Mouse (Mus musculus): ENCODE data around the gene Gm10778. TPM values are rescaled to one million over a fixed set of nuclear protein-coding genes. Genes with fewer than 3 reads are reported as not detected.

Gm10778 gene
- polyA plus RNA-seq, 1 experiment from 2014 or later: 3.8 TPM

GRCm38 (mm10) chr10:81641978-81642647, 6.7 kb upstream of the Gm10778 start:
- ATAC-seq (ENCODE audit: insufficient read depth, low FRiP score): no peak
- Histone ChIP-seq H3K27ac (ENCODE audit: low read length) (peak overlapping the region; percentile 98), H3K4me3 (replicated peaks; ENCODE audit: low read length) (peak overlapping the region; percentile 84), H3K9ac (ENCODE audit: low read length) (peak overlapping the region; percentile 98), H3K4me1 (ENCODE audit: control insufficient read depth, insufficient read depth, low read length) (peaks cover 17% of the 10 kb centered on the region), H3K4me2 (ENCODE audit: low read depth, low read length) (peak overlapping the region; percentile 91), H3K36me3 (ENCODE audit: control insufficient read depth, insufficient read depth, low read length) (no peaks in the 10 kb centered on the region), H3K9me3 (replicated peaks; ENCODE audit: control insufficient read depth, low read length) (no peaks in the 10 kb centered on the region), H3K27me3 (ENCODE audit: control insufficient read depth, insufficient read depth, low read length) (no peaks in the 10 kb centered on the region)
- 77% methylated on average over 8 of the region's 8 CpGs for WGBS

DNA sequence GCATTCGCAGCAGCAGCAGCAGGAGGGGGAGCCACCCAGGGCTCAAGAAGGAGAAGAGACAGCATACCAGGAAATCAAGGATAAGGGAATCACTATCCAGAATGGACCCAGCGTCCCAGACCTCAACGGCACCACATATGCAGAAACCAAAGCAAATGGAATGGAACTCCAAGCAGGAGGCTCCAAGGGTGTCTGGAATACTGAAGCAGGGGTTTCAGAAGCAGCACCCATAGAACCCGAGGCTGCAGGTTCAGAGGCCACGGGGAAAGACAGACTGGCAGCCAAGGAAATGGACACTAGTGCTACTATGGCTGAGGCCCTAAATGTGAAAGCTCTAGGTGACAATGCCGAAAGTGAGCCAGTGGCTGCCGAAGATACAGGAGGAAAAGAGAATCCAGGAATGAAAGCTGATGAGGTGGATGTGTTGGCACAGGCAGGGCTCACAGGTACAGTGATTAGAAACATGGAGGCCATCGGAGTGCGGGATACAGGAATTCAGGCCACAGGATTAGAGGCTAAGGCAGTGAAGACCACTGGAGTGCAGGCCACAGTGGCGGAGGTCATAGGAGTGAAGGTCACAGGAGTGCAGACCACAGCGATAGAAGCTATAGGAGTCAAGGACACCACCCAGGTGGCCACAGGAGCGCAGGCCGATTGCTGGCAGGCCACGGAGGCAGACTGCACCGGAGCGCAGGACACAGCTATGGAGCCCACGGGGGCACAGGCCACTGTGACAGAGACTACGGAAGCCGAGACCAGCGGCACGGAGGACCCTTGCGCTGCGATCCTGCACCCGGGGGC, 6.0 kb upstream of the Gm10778 start:
- WGBS: 17% methylated on average over 24 of the region's 24 CpGs
- Histone ChIP-seq H3K27me3 (ENCODE audit: control insufficient read depth, insufficient read depth, low read length) (no peaks in the 10 kb centered on the region), H3K4me1 (ENCODE audit: control insufficient read depth, insufficient read depth, low read length) (peaks cover 17% of the 10 kb centered on the region), H3K36me3 (ENCODE audit: control insufficient read depth, insufficient read depth, low read length) (no peaks in the 10 kb centered on the region), H3K4me2 (ENCODE audit: low read depth, low read length) (peak overlapping the region; percentile 91), H3K27ac (ENCODE audit: low read length) (peak overlapping the region; percentile 98), H3K9me3 (replicated peaks; ENCODE audit: control insufficient read depth, low read length) (no peaks in the 10 kb centered on the region), H3K4me3 (replicated peaks; ENCODE audit: low read length) (peak overlapping the region; percentile 84), H3K9ac (ENCODE audit: low read length) (peak overlapping the region; percentile 98)
- ATAC-seq (ENCODE audit: insufficient read depth, low FRiP score): no peak; the same call in 1 of the 2 replicates

DNA sequence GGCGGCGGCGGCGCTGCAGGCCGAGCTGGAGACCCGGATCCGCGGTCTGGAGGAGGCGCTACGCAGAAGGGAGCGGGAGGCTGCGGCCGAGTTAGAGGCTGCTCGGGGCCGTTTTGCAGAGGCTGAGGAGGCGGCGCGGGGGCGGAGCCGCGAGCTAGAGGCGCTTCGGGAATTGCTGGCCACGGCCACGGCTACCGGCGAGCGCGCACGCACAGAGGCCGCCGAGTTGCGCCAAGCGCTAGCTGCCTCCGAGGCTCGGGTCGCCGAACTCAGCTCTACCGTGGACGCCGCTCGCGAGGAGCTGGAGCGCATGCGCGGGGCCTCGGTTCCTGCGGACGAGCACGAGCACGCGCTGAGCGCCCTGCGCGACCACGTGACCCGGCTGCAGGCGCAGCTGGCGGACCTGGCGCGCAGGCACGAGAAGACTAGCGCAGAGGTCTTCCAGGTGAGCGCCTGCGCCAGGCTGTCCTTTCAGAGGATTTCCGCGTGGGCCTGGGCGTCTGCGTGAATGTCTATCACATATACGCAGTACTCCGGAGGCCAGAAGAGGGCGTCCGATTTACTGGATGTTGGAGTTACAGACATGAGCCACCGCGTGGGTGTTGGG, 5.3 kb upstream of the Gm10778 start:
- H3K4me1 ChIP-seq (ENCODE audit: control insufficient read depth, insufficient read depth, low read length): peaks cover 17% of the 10 kb centered on the region
- peak overlapping the region; percentile 84 for H3K4me3 ChIP-seq (replicated peaks; ENCODE audit: low read length)
- ATAC-seq (ENCODE audit: insufficient read depth, low FRiP score): peak; percentile 92
- no peaks in the 10 kb centered on the region for H3K27me3 ChIP-seq (ENCODE audit: control insufficient read depth, insufficient read depth, low read length)
- peak overlapping the region; percentile 98 for H3K9ac ChIP-seq (ENCODE audit: low read length)
- H3K9me3 ChIP-seq (replicated peaks; ENCODE audit: control insufficient read depth, low read length): no peaks in the 10 kb centered on the region
- WGBS: under 1% methylated on average over 75 of the region's 75 CpGs
- peak overlapping the region; percentile 98 for H3K27ac ChIP-seq (ENCODE audit: low read length)
- peak overlapping the region; percentile 91 for H3K4me2 ChIP-seq (ENCODE audit: low read depth, low read length)
- no peaks in the 10 kb centered on the region for H3K36me3 ChIP-seq (ENCODE audit: control insufficient read depth, insufficient read depth, low read length)

DNA sequence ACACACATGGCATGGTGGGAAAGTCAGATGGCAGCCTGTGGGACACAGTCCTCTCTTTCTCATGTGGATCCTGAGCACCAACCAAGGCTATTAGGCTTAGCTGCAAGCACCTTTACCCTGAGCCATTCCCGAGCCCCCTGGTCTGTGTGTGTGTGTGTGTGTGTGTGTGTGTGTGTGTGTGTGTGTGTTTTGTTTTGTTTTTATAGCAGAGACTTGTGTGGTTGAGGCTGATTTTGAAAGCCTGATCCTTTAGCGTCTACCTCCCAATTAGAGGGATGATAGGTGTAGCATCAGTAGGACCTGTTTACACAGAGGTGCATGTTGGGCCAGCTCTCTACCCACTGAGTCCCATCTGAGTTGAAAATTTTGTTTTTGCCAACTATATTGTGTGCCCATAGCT, 4.7 kb upstream of the Gm10778 start:
- no peak for ATAC-seq (ENCODE audit: insufficient read depth, low FRiP score)
- Histone ChIP-seq H3K4me1 (ENCODE audit: control insufficient read depth, insufficient read depth, low read length) (peaks cover 17% of the 10 kb centered on the region), H3K9me3 (replicated peaks; ENCODE audit: control insufficient read depth, low read length) (no peaks in the 10 kb centered on the region), H3K36me3 (ENCODE audit: control insufficient read depth, insufficient read depth, low read length) (no peaks in the 10 kb centered on the region), H3K4me2 (ENCODE audit: low read depth, low read length) (peak overlapping the region; percentile 91), H3K27ac (ENCODE audit: low read length) (peak overlapping the region; percentile 98), H3K27me3 (ENCODE audit: control insufficient read depth, insufficient read depth, low read length) (no peaks in the 10 kb centered on the region), H3K4me3 (replicated peaks; ENCODE audit: low read length) (peak overlapping the region; percentile 84), H3K9ac (ENCODE audit: low read length) (peak overlapping the region; percentile 98)
- WGBS: 52% methylated on average over 2 of the region's 2 CpGs

- ATAC-seq (ENCODE audit: insufficient read depth, low FRiP score): no peak
- 91% methylated on average over 18 of the region's 18 CpGs for WGBS
- Histone ChIP-seq H3K4me1 (ENCODE audit: control insufficient read depth, insufficient read depth, low read length) (peaks cover 17% of the 10 kb centered on the region), H3K9me3 (replicated peaks; ENCODE audit: control insufficient read depth, low read length) (no peaks in the 10 kb centered on the region), H3K36me3 (ENCODE audit: control insufficient read depth, insufficient read depth, low read length) (no peaks in the 10 kb centered on the region), H3K9ac (ENCODE audit: low read length) (no peak overlapping the region), H3K27me3 (ENCODE audit: control insufficient read depth, insufficient read depth, low read length) (no peaks in the 10 kb centered on the region), H3K4me3 (replicated peaks; ENCODE audit: low read length) (no peak overlapping the region), H3K4me2 (ENCODE audit: low read depth, low read length) (no peak overlapping the region), H3K27ac (ENCODE audit: low read length) (no peak overlapping the region)
Measured at GRCm38 (mm10) chr10:81644716-81645115, 4.1 kb upstream of the Gm10778 start.

DNA sequence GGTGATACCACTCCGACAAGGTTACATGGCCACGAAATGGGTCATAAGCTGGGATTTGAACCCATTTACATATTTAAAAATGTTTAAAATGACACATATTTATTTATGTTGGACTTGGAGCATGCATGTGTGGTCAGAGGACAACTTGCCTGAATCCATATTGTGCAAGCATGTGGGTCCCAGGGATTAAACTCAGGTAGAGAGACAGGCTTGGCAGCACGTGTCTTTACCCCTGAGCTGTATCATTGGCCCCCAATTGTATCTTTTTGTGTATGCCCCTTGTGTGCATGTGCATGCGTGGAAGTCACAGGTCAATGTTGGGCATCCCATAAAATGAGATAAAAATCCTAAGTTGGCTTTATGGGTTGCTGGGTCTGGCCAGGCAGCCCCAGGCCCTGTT, 3.5 kb upstream of the Gm10778 start:
- Histone ChIP-seq H3K27ac (ENCODE audit: low read length) (no peak overlapping the region), H3K9me3 (replicated peaks; ENCODE audit: control insufficient read depth, low read length) (no peaks in the 10 kb centered on the region), H3K4me2 (ENCODE audit: low read depth, low read length) (no peak overlapping the region), H3K9ac (ENCODE audit: low read length) (no peak overlapping the region), H3K36me3 (ENCODE audit: control insufficient read depth, insufficient read depth, low read length) (0 out of 2 replicates have a peak, but pooled peaks cover 3% of the 10 kb centered on the region), H3K4me3 (replicated peaks; ENCODE audit: low read length) (no peak overlapping the region), H3K27me3 (ENCODE audit: control insufficient read depth, insufficient read depth, low read length) (no peaks in the 10 kb centered on the region), H3K4me1 (ENCODE audit: control insufficient read depth, insufficient read depth, low read length) (peaks cover 17% of the 10 kb centered on the region)
- no peak for ATAC-seq (ENCODE audit: insufficient read depth, low FRiP score)
- WGBS: 92% methylated on average over 4 of the region's 4 CpGs

GRCm38 (mm10) chr10:81646015-81646555, 2.8 kb upstream of the Gm10778 start:
- 0 out of 2 replicates have a peak, but pooled peaks cover 4% of the 10 kb centered on the region for H3K36me3 ChIP-seq (ENCODE audit: control insufficient read depth, insufficient read depth, low read length)
- H3K4me1 ChIP-seq (ENCODE audit: control insufficient read depth, insufficient read depth, low read length): peaks cover 17% of the 10 kb centered on the region
- no peak for ATAC-seq (ENCODE audit: insufficient read depth, low FRiP score)
- H3K4me3 ChIP-seq (replicated peaks; ENCODE audit: low read length): no peak overlapping the region
- H3K9me3 ChIP-seq (replicated peaks; ENCODE audit: control insufficient read depth, low read length): no peaks in the 10 kb centered on the region
- H3K9ac ChIP-seq (ENCODE audit: low read length): no peak overlapping the region
- no peak overlapping the region for H3K4me2 ChIP-seq (ENCODE audit: low read depth, low read length)
- H3K27me3 ChIP-seq (ENCODE audit: control insufficient read depth, insufficient read depth, low read length): no peaks in the 10 kb centered on the region
- no peak overlapping the region for H3K27ac ChIP-seq (ENCODE audit: low read length)
- 89% methylated on average over 7 of the region's 7 CpGs for WGBS

DNA sequence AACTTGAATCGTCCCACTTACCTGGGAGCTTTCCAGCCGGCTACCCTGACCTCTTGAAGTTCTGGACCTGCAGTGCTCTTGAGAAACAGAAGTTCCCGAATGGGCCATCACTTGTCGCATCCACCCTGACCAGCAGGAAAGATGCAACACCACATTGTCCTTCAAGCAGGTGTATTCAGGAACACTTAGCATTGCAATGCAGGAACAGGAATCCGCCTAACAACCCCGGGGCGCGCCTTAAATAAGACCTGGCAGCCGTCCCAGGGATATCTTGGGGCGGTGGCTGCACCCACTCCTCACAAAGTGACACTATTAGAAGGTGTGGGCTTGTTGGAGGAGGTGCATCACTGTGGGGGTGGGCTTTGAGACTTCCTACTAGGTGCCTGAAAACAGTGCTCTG, 6.3 kb downstream of the Gm10778 start:
- ATAC-seq (ENCODE audit: insufficient read depth, low FRiP score): no peak

DNA sequence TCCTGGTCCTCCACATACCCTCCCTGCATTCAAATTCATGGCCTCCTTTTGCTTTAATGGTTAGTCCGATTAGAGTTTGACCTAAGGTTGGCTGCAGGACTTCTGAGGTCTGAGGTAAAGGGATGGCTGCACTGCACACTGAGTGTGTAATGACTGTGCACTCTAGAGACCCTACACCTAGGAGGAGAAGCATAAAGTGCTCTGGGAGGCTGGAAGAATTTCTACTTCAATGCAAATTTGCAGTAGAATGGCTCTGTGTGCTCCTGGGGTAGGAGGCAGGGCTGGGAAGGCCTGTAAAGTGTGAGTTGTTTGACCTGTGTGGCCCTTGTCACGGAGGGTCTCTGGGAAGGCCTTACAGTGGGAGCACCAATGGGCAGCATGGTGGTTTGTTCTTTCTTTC, 7.3 kb downstream of the Gm10778 start:
- H3K4me1 ChIP-seq (ENCODE audit: control insufficient read depth, insufficient read depth, low read length): no peaks in the 10 kb centered on the region
- H3K9ac ChIP-seq (ENCODE audit: low read length): no peak overlapping the region
- H3K27ac ChIP-seq (ENCODE audit: low read length): no peak overlapping the region
- H3K9me3 ChIP-seq (replicated peaks; ENCODE audit: control insufficient read depth, low read length): peaks cover 42% of the 10 kb centered on the region
- no peak for ATAC-seq (ENCODE audit: insufficient read depth, low FRiP score)
- H3K36me3 ChIP-seq (ENCODE audit: control insufficient read depth, insufficient read depth, low read length): peaks cover 24% of the 10 kb centered on the region
- no peaks in the 10 kb centered on the region for H3K27me3 ChIP-seq (ENCODE audit: control insufficient read depth, insufficient read depth, low read length)
- WGBS: 100% methylated on average over 2 of the region's 2 CpGs
- H3K4me3 ChIP-seq (replicated peaks; ENCODE audit: low read length): no peak overlapping the region
- no peak overlapping the region for H3K4me2 ChIP-seq (ENCODE audit: low read depth, low read length)

More for the DNA sequence above, 6.3 kb downstream of the Gm10778 start:
- H3K4me2 ChIP-seq (ENCODE audit: low read depth, low read length): no peak overlapping the region
- no peak overlapping the region for H3K9ac ChIP-seq (ENCODE audit: low read length)
- peaks cover 39% of the 10 kb centered on the region for H3K9me3 ChIP-seq (replicated peaks; ENCODE audit: control insufficient read depth, low read length)
- no peaks in the 10 kb centered on the region for H3K4me1 ChIP-seq (ENCODE audit: control insufficient read depth, insufficient read depth, low read length)
- 95% methylated on average over 10 of the region's 10 CpGs for WGBS
- H3K4me3 ChIP-seq (replicated peaks; ENCODE audit: low read length): no peak overlapping the region
- H3K27ac ChIP-seq (ENCODE audit: low read length): no peak overlapping the region
- H3K36me3 ChIP-seq (ENCODE audit: control insufficient read depth, insufficient read depth, low read length): peaks cover 26% of the 10 kb centered on the region
- no peaks in the 10 kb centered on the region for H3K27me3 ChIP-seq (ENCODE audit: control insufficient read depth, insufficient read depth, low read length)
